Mouse (Mus musculus): Measurements from ENCODE around the gene Mpp3. TPM values are rescaled to one million over a fixed set of nuclear protein-coding genes. Genes with fewer than 3 reads are reported as not detected.

Gene Mpp3
- polyA plus RNA-seq, 1 experiment from 2014 or later, result 4.9 TPM

- H3K27ac ChIP-seq (ENCODE audit: low read depth), result no peak overlapping the region
- no peaks in the 10 kb centered on the region for H3K36me3 ChIP-seq (ENCODE audit: insufficient read depth)
- no peaks in the 10 kb centered on the region for H3K4me1 ChIP-seq (ENCODE audit: insufficient read depth)
- DNase-seq (no peak), ATAC-seq (ENCODE audit: insufficient read depth) (no peak)
- no peak overlapping the region for H3K4me3 ChIP-seq (ENCODE audit: low read depth, low read length)
- WGBS, result 56% methylated on average over 14 of the region's 14 CpGs
- no peak for TF ChIP-seq CTCF (IDR thresholded peaks at IDR 0.05; ENCODE audit: low read depth)
- no peaks in the 10 kb centered on the region for H3K9me3 ChIP-seq (ENCODE audit: low read depth, low read length)
- H3K9ac ChIP-seq, result no peak overlapping the region
- no peak overlapping the region for H3K4me2 ChIP-seq
- H3K27me3 ChIP-seq (ENCODE audit: insufficient read depth, low read length), result no peaks in the 10 kb centered on the region
Measured at GRCm38 (mm10) chr11:102049875-102050482, 21.7 kb upstream of the Mpp3 start.

DNA sequence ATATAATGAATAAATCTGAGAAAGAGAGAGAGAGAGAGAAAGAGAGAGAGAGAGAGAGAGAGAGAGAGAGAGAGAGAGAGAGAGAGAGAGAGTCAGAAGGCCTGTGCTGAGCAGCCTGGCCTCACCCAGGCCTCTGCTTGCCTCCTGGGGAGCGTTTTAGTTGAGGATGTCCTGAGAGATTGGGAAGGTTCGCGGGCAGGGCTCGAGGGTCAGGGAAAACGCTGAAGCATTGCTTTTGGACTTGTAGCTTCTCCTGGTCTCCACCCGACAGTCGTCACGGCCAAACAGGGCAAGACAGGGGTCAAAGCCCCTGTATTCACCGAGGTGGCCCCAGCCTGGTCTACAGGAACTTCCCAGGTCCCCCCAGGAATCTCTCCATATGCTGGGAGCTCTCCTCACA, 18.3 kb upstream of the Mpp3 start:
- Histone ChIP-seq H3K36me3 (ENCODE audit: insufficient read depth) (no peaks in the 10 kb centered on the region), H3K4me1 (ENCODE audit: insufficient read depth) (no peaks in the 10 kb centered on the region), H3K9me3 (ENCODE audit: low read depth, low read length) (no peaks in the 10 kb centered on the region), H3K27me3 (ENCODE audit: insufficient read depth, low read length) (no peaks in the 10 kb centered on the region), H3K27ac (ENCODE audit: low read depth) (no peak overlapping the region), H3K9ac (no peak overlapping the region), H3K4me2 (no peak overlapping the region), H3K4me3 (ENCODE audit: low read depth, low read length) (no peak overlapping the region)
- ATAC-seq (ENCODE audit: insufficient read depth) (no peak), DNase-seq (no peak)
- no peak for TF ChIP-seq CTCF (IDR thresholded peaks at IDR 0.05; ENCODE audit: low read depth)
- WGBS, result 73% methylated on average over 9 of the region's 9 CpGs

DNA sequence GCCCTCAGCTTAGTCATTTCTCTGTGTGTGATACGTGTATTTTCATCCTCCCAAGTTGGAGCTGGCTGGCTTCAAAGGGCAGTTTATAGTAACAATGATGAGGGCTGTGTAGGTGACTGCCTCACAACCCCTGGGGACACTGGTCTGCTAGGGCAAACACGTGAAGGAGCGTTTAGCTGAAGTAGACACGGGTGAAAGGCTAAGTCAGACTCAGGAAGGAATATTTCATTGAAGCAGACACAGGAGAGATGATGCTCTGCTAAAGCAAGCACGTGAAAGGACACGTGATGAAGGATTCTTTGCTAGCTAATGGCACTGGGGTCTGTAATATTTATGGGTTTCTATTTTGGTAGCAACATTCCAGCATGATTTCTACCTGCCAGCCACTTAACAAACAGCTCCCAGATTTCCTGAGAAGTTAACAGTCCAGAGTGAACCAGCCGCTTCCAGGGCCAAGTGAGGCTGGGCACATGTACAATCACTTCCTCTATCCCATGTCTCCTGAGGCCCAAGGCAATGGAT, 16.5 kb upstream of the Mpp3 start:
- DNase-seq, result no peak
- H3K36me3 ChIP-seq (ENCODE audit: insufficient read depth), result no peaks in the 10 kb centered on the region
- no peak overlapping the region for H3K4me3 ChIP-seq (ENCODE audit: low read depth, low read length)
- no peak overlapping the region for H3K4me2 ChIP-seq
- H3K27me3 ChIP-seq (ENCODE audit: insufficient read depth, low read length), result no peaks in the 10 kb centered on the region
- WGBS, result 82% methylated on average over 7 of the region's 7 CpGs
- no peak for TF ChIP-seq CTCF (IDR thresholded peaks at IDR 0.05; ENCODE audit: low read depth)
- no peak overlapping the region for H3K27ac ChIP-seq (ENCODE audit: low read depth)
- no peak for ATAC-seq (ENCODE audit: insufficient read depth)
- H3K9ac ChIP-seq, result no peak overlapping the region
- no peaks in the 10 kb centered on the region for H3K9me3 ChIP-seq (ENCODE audit: low read depth, low read length)
- no peaks in the 10 kb centered on the region for H3K4me1 ChIP-seq (ENCODE audit: insufficient read depth)

GRCm38 (mm10) chr11:102043381-102043780, 15.1 kb upstream of the Mpp3 start:
- TF ChIP-seq CTCF (IDR thresholded peaks at IDR 0.05; ENCODE audit: low read depth), result no peak
- WGBS, result 84% methylated on average over 6 of the region's 6 CpGs

GRCm38 (mm10) chr11:102042971-102043370, 14.7 kb upstream of the Mpp3 start:
- no peaks in the 10 kb centered on the region for H3K9me3 ChIP-seq (ENCODE audit: low read depth, low read length)
- H3K9ac ChIP-seq, result no peak overlapping the region
- ATAC-seq (ENCODE audit: insufficient read depth), result no peak
- H3K27ac ChIP-seq (ENCODE audit: low read depth), result no peak overlapping the region
- no peak overlapping the region for H3K4me3 ChIP-seq (ENCODE audit: low read depth, low read length)
- TF ChIP-seq CTCF (IDR thresholded peaks at IDR 0.05; ENCODE audit: low read depth), result no peak
- H3K4me1 ChIP-seq (ENCODE audit: insufficient read depth), result no peaks in the 10 kb centered on the region
- H3K36me3 ChIP-seq (ENCODE audit: insufficient read depth), result no peaks in the 10 kb centered on the region
- no peaks in the 10 kb centered on the region for H3K27me3 ChIP-seq (ENCODE audit: insufficient read depth, low read length)
- H3K4me2 ChIP-seq, result no peak overlapping the region
- no peak for DNase-seq
- 91% methylated on average over 13 of the region's 14 CpGs for WGBS

More at GRCm38 (mm10) chr11:102043381-102043780, 15.1 kb upstream of the Mpp3 start:
- Histone ChIP-seq H3K4me3 (ENCODE audit: low read depth, low read length) (no peak overlapping the region), H3K9ac (no peak overlapping the region), H3K36me3 (ENCODE audit: insufficient read depth) (no peaks in the 10 kb centered on the region), H3K27ac (ENCODE audit: low read depth) (no peak overlapping the region), H3K4me1 (ENCODE audit: insufficient read depth) (no peaks in the 10 kb centered on the region), H3K4me2 (no peak overlapping the region), H3K9me3 (ENCODE audit: low read depth, low read length) (no peaks in the 10 kb centered on the region), H3K27me3 (ENCODE audit: insufficient read depth, low read length) (no peaks in the 10 kb centered on the region)
- no peak for DNase-seq
- ATAC-seq (ENCODE audit: insufficient read depth), result no peak

DNA sequence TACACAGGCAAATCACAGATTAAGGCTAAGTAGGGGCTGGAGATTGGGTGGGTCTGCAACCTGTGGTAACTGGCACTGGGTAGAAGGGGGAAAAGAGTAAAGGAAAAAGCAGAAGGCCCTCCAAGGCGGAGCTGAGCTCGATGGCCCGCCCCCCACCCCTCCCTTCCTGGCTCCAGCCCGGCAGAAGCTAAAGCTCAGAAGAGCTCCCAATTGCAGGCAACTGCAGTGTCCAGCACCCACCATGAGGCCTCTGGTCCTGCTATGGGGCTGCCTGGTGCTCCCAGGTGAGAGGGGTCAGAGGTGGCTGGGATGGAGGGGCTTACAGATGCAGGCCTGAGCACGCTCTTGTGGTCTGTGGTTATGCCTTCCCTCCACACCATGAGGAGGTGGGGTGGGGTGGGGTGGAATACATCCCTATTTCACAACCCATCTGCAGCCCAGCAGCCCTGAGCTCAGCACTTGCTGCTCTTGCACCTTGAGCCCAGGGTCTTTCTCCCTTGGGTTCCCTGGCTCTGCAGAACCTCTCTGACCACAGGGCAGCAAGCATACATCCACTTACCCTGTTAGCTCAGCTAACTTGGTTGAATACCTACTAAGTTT, 13.2 kb upstream of the Mpp3 start, which contains the start of gene Cd300lg:
TSS of gene Cd300lg (plus strand) at position 160 of the 600 bp plus-strand sequence.
- Histone ChIP-seq H3K4me3 (ENCODE audit: low read depth, low read length) (no peak within 1 kb of the TSS), H3K27ac (ENCODE audit: low read depth) (no peak within 1 kb of the TSS), H3K9me3 (ENCODE audit: low read depth, low read length) (no peaks in the 10 kb centered on the region), H3K36me3 (ENCODE audit: insufficient read depth) (no peaks in the 10 kb centered on the region), H3K9ac (no peak within 1 kb of the TSS), H3K4me1 (ENCODE audit: insufficient read depth) (no peaks in the 10 kb centered on the region), H3K4me2 (no peak within 1 kb of the TSS), H3K27me3 (ENCODE audit: insufficient read depth, low read length) (no peaks in the 10 kb centered on the region)
- DNase-seq, result no peak
- ATAC-seq (ENCODE audit: insufficient read depth), result no peak; the same call in 1 of the 2 replicates
- no peak for TF ChIP-seq CTCF (IDR thresholded peaks at IDR 0.05; ENCODE audit: low read depth)
- WGBS, result 54% methylated on average over 5 of the region's 5 CpGs

DNA sequence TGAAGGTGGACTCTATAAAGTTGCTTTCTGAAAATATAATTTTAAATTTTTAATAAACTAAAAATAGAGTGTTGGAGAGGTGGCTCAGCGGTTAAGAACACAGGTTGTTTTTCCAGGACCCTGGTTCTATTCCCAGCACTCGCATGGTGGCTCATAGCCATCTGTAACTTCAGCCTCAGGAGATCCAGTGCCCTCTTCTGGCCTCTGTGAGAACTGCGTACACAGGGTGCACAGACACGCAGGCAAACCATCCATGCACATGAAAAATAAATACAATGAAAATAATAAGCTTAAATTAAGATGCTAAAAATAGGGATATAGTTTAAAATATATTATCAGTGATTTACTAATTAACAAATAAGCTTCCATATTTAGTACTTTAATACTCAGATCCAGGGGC, 12.4 kb upstream of the Mpp3 start:
- no peak for TF ChIP-seq CTCF (IDR thresholded peaks at IDR 0.05; ENCODE audit: low read depth)
- no peaks in the 10 kb centered on the region for H3K36me3 ChIP-seq (ENCODE audit: insufficient read depth)
- whole genome bisulfite sequencing, result 65% methylated on average over 4 of the region's 4 CpGs

More for the DNA sequence above, 12.4 kb upstream of the Mpp3 start:
- no peak overlapping the region for H3K9ac ChIP-seq
- H3K4me2 ChIP-seq, result no peak overlapping the region
- no peak for ATAC-seq (ENCODE audit: insufficient read depth)
- no peaks in the 10 kb centered on the region for H3K9me3 ChIP-seq (ENCODE audit: low read depth, low read length)
- H3K27me3 ChIP-seq (ENCODE audit: insufficient read depth, low read length), result no peaks in the 10 kb centered on the region
- H3K4me1 ChIP-seq (ENCODE audit: insufficient read depth), result no peaks in the 10 kb centered on the region
- no peak overlapping the region for H3K4me3 ChIP-seq (ENCODE audit: low read depth, low read length)
- DNase-seq, result no peak
- H3K27ac ChIP-seq (ENCODE audit: low read depth), result no peak overlapping the region
